Mouse (Mus musculus) testis, adult 2 months (tissue): ENCODE data around the gene Btn2a2.
"Not testable (repeated sequence)": the region's sequence is repeated elsewhere in the genome, so short reads cannot be mapped to it uniquely, and the experiment has no call there.

Source experiments
- CTCF ChIP-seq: fragments of 200-500 bp; IDR thresholded peaks from 2 replicates; pipeline ENCODE4 v1.5.1; 2012; ENCODE audit warnings: low read depth, mild to moderate bottlenecking, inconsistent platforms, low read length, moderate library complexity; ENCODE audit not compliant: control insufficient read depth, insufficient read depth, insufficient replicate concordance
- POLR2A ChIP-seq: fragments of 200-500 bp; IDR thresholded peaks from 2 replicates; pipeline ENCODE4 v1.6.1; 2012; ENCODE audit warnings: low read depth, mild to moderate bottlenecking, inconsistent platforms, low read length, moderate library complexity; ENCODE audit not compliant: control insufficient read depth

- not testable (repeated sequence) for TF ChIP-seq CTCF
- peak; percentile 43; the same call in 1 of the 2 replicates for TF ChIP-seq POLR2A
Observed at GRCm38 (mm10) chr13:23535137-23536075, 46.7 kb upstream of the Btn2a2 start, which contains the start of gene Hist1h3g.
